Mouse (Mus musculus) midbrain, embryonic 13.5 days (tissue): Measurements from ENCODE around the gene Sf3a3. TPM values are rescaled to one million over a fixed set of nuclear protein-coding genes. Genes with fewer than 3 reads are reported as not detected.

Experiments
- ATAC-seq: fragments of 200-750 bp; cut with Nextera tagmentation; 2 replicates; pipeline ENCODE4 v1.8.0; 2017; ENCODE audit warnings: mild to moderate bottlenecking, moderate TSS enrichment, moderate library complexity
- H3K27ac ChIP-seq: fragments of 300-500 bp; sonication (generic); 2 replicates; pipeline ENCODE4 v1.5.1; 2015; ENCODE audit warnings: inconsistent platforms, mild to moderate bottlenecking, moderate library complexity
- H3K27me3 ChIP-seq: fragments of 300-500 bp; sonication (generic); 2 replicates; pipeline ENCODE4 v1.6.1; 2015; ENCODE audit warnings: mild to moderate bottlenecking, inconsistent platforms
- H3K36me3 ChIP-seq: fragments of 300-500 bp; sonication (generic); 2 replicates; pipeline ENCODE4 v1.6.1; 2015; ENCODE audit warnings: mild to moderate bottlenecking, inconsistent platforms
- H3K4me1 ChIP-seq: fragments of 300-500 bp; sonication (generic); replicated peaks from 2 replicates; pipeline ENCODE4 v1.6.1; 2015; ENCODE audit warnings: inconsistent platforms
- H3K4me2 ChIP-seq: fragments of 300-500 bp; sonication (generic); replicated peaks from 2 replicates; pipeline ENCODE4 v1.6.1; 2015; ENCODE audit warnings: moderate library complexity, mild to moderate bottlenecking, inconsistent platforms
- H3K4me3 ChIP-seq: fragments of 300-500 bp; sonication (generic); replicated peaks from 2 replicates; pipeline ENCODE4 v1.5.1; 2015; ENCODE audit warnings: mild to moderate bottlenecking, inconsistent platforms
- H3K9ac ChIP-seq: fragments of 300-500 bp; sonication (generic); replicated peaks from 2 replicates; pipeline ENCODE4 v1.6.1; 2015; ENCODE audit warnings: mild to moderate bottlenecking, inconsistent platforms
- H3K9me3 ChIP-seq: fragments of 300-500 bp; sonication (generic); 2 replicates; pipeline ENCODE4 v1.6.1; 2016; ENCODE audit warnings: mild to moderate bottlenecking, inconsistent platforms
- WGBS: fragments of 180-500 bp; shearing (Covaris S2); methylation state at CpG from one replicate; pipeline ENCODE4 v1.1.7; 2015; 5-methylcytosine and 5-hydroxymethylcytosine counted together
- polyA plus RNA-seq: library from polyadenylated mRNA; unstranded; fragments of >200 nt; fragmentation: Nextera tagmentation; extraction: Ambion mirVana; gene quantifications from 2 replicates; pipeline ENCODE4 v1.2.1, GENCODE M21; 2015

The Sf3a3 gene
- polyA plus RNA-seq, 1 experiment from 2014 or later, result 147 TPM

GRCm38 (mm10) chr4:124747851-124748250 lies 33.3 kb downstream of the Sf3a3 start:
- Histone ChIP-seq H3K36me3 (peaks cover 32% of the 10 kb centered on the region), H3K4me1 (peaks cover 17% of the 10 kb centered on the region), H3K9ac (no peak overlapping the region), H3K27ac (no peak overlapping the region), H3K27me3 (peaks cover 12% of the 10 kb centered on the region; the same call in 1 of the 2 replicates), H3K4me2 (no peak overlapping the region), H3K4me3 (no peak overlapping the region), H3K9me3 (no peaks in the 10 kb centered on the region)
- no peak for ATAC-seq
- 58% methylated on average over 4 of the region's 4 CpGs for WGBS

- H3K4me3 ChIP-seq, result peak overlapping the region; percentile 75
- peak; percentile 100 for ATAC-seq
- H3K36me3 ChIP-seq, result peaks cover 12% of the 10 kb centered on the region
- peak overlapping the region; percentile 97 for H3K4me2 ChIP-seq
- H3K9ac ChIP-seq, result peak overlapping the region; percentile 81
- under 1% methylated on average over 75 of the region's 75 CpGs for WGBS
- no peaks in the 10 kb centered on the region for H3K9me3 ChIP-seq
- peaks cover 12% of the 10 kb centered on the region; the same call in 1 of the 2 replicates for H3K27me3 ChIP-seq
- peaks cover 16% of the 10 kb centered on the region for H3K4me1 ChIP-seq
- H3K27ac ChIP-seq, result no peak overlapping the region
Measured at GRCm38 (mm10) chr4:124751300-124752250, 37.0 kb downstream of the Sf3a3 start.

GRCm38 (mm10) chr4:124752281-124753199 lies 38.0 kb downstream of the Sf3a3 start:
- Histone ChIP-seq H3K9me3 (no peaks in the 10 kb centered on the region), H3K36me3 (0 out of 2 replicates have a peak, but pooled peaks cover 8% of the 10 kb centered on the region), H3K27ac (no peak overlapping the region), H3K27me3 (peaks cover 12% of the 10 kb centered on the region; the same call in 1 of the 2 replicates), H3K4me1 (peaks cover 16% of the 10 kb centered on the region), H3K9ac (peak overlapping the region; percentile 81), H3K4me2 (peak overlapping the region; percentile 97), H3K4me3 (peak overlapping the region; percentile 75)
- no peak for ATAC-seq
- 13% methylated on average over 15 of the region's 15 CpGs for WGBS

- Histone ChIP-seq H3K4me3 (no peak overlapping the region), H3K27ac (no peak overlapping the region), H3K4me2 (no peak overlapping the region), H3K4me1 (peaks cover 16% of the 10 kb centered on the region), H3K27me3 (0 out of 2 replicates have a peak, but pooled peaks cover 2% of the 10 kb centered on the region), H3K36me3 (peaks cover 5% of the 10 kb centered on the region), H3K9ac (no peak overlapping the region), H3K9me3 (no peaks in the 10 kb centered on the region)
- no peak for ATAC-seq
- 76% methylated on average over 7 of the region's 7 CpGs for WGBS
Measured at GRCm38 (mm10) chr4:124755526-124755925, 41.0 kb downstream of the Sf3a3 start.

GRCm38 (mm10) chr4:124759305-124759811 lies 44.8 kb downstream of the Sf3a3 start:
- Histone ChIP-seq H3K36me3 (peaks cover 5% of the 10 kb centered on the region), H3K4me2 (no peak overlapping the region), H3K27ac (no peak overlapping the region), H3K4me3 (no peak overlapping the region), H3K9ac (no peak overlapping the region), H3K27me3 (no peaks in the 10 kb centered on the region), H3K4me1 (no peaks in the 10 kb centered on the region), H3K9me3 (no peaks in the 10 kb centered on the region)
- no peak for ATAC-seq
- 96% methylated on average over 7 of the region's 7 CpGs for WGBS

- peaks cover 5% of the 10 kb centered on the region for H3K36me3 ChIP-seq
- H3K27ac ChIP-seq, result no peak overlapping the region
- no peaks in the 10 kb centered on the region for H3K27me3 ChIP-seq
- no peak overlapping the region for H3K4me3 ChIP-seq
- 73% methylated on average over 1 of the region's 1 CpGs for WGBS
- H3K4me2 ChIP-seq, result no peak overlapping the region
- no peak overlapping the region for H3K9ac ChIP-seq
- H3K4me1 ChIP-seq, result no peaks in the 10 kb centered on the region
- no peaks in the 10 kb centered on the region for H3K9me3 ChIP-seq
- ATAC-seq, result no peak
Measured at GRCm38 (mm10) chr4:124761201-124761600, 46.6 kb downstream of the Sf3a3 start.

- ATAC-seq, result no peak
- Histone ChIP-seq H3K4me1 (no peaks in the 10 kb centered on the region), H3K4me3 (no peak overlapping the region), H3K9me3 (no peaks in the 10 kb centered on the region), H3K27ac (no peak overlapping the region), H3K27me3 (no peaks in the 10 kb centered on the region), H3K9ac (no peak overlapping the region), H3K36me3 (peaks cover 5% of the 10 kb centered on the region), H3K4me2 (no peak overlapping the region)
- 93% methylated on average over 6 of the region's 6 CpGs for whole genome bisulfite sequencing
Measured at GRCm38 (mm10) chr4:124762858-124763452, 48.4 kb downstream of the Sf3a3 start.

- H3K4me2 ChIP-seq, result no peak overlapping the region
- H3K36me3 ChIP-seq, result no peaks in the 10 kb centered on the region
- H3K9ac ChIP-seq, result no peak overlapping the region
- 91% methylated on average over 23 of the region's 23 CpGs for WGBS
- no peaks in the 10 kb centered on the region for H3K27me3 ChIP-seq
- H3K4me3 ChIP-seq, result no peak overlapping the region
- H3K9me3 ChIP-seq, result no peaks in the 10 kb centered on the region
- ATAC-seq, result no peak
- no peak overlapping the region for H3K27ac ChIP-seq
- no peaks in the 10 kb centered on the region for H3K4me1 ChIP-seq
Measured at GRCm38 (mm10) chr4:124765802-124766565, 51.4 kb downstream of the Sf3a3 start.

GRCm38 (mm10) chr4:124766566-124766940 lies 52.0 kb downstream of the Sf3a3 start:
- no peak overlapping the region for H3K4me3 ChIP-seq
- no peaks in the 10 kb centered on the region for H3K9me3 ChIP-seq
- no peak overlapping the region for H3K4me2 ChIP-seq
- H3K4me1 ChIP-seq, result no peaks in the 10 kb centered on the region
- H3K27me3 ChIP-seq, result no peaks in the 10 kb centered on the region
- 95% methylated on average over 2 of the region's 2 CpGs for WGBS
- ATAC-seq, result no peak
- no peaks in the 10 kb centered on the region for H3K36me3 ChIP-seq
- H3K27ac ChIP-seq, result no peak overlapping the region
- H3K9ac ChIP-seq, result no peak overlapping the region

GRCm38 (mm10) chr4:124768963-124769591 lies 54.5 kb downstream of the Sf3a3 start:
- no peak overlapping the region for H3K27ac ChIP-seq

More at GRCm38 (mm10) chr4:124768963-124769591, 54.5 kb downstream of the Sf3a3 start:
- H3K9me3 ChIP-seq, result no peaks in the 10 kb centered on the region
- no peak overlapping the region for H3K9ac ChIP-seq
- no peak overlapping the region for H3K4me2 ChIP-seq
- H3K4me3 ChIP-seq, result no peak overlapping the region
- H3K27me3 ChIP-seq, result no peaks in the 10 kb centered on the region
- H3K4me1 ChIP-seq, result no peaks in the 10 kb centered on the region
- 88% methylated on average over 13 of the region's 13 CpGs for WGBS
- ATAC-seq, result no peak
- no peaks in the 10 kb centered on the region for H3K36me3 ChIP-seq
